Mouse (Mus musculus): Measurements from ENCODE around the gene Iqcg.

Gene Iqcg

GRCm38 (mm10) chr16:33049809-33050208, 6.2 kb downstream of the Iqcg start:
- DNase-seq (ENCODE audit: low spot score): no peak

- DNase-seq (ENCODE audit: low spot score): no peak
These were observed 7.3 kb downstream of the Iqcg start for GRCm38 (mm10) chr16:33048686-33049085.

DNA sequence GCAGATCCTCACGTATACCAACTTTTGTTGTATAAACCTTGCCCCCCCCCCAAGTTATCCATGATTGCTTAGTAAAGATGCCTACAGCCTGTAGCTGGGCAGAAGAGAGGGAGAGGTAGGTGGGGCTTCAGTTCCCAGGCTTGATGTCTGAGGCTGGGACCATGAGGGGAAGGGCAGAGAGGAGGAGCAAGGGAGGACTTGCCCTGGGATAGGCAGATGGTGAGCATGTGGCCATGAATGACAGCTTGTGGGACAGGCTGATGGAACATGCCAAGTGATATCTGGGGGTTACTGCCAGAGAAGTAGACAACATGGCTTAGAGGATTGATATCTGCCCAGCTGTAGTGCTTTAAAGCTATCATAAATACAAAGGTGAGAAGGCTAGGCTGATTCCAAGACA, 8.0 kb downstream of the Iqcg start:
- no peak for DNase-seq (ENCODE audit: low spot score)

- no peak for DNase-seq (ENCODE audit: low spot score)
These were observed 12.8 kb downstream of the Iqcg start for GRCm38 (mm10) chr16:33043268-33043667.

- DNase-seq (ENCODE audit: low spot score): no peak
These were observed 13.3 kb downstream of the Iqcg start for GRCm38 (mm10) chr16:33042682-33043081.

GRCm38 (mm10) chr16:33036006-33036405, 20.0 kb downstream of the Iqcg start:
- DNase-seq (ENCODE audit: low spot score): no peak

GRCm38 (mm10) chr16:33026357-33026756, 29.7 kb downstream of the Iqcg start:
- no peak for DNase-seq (ENCODE audit: low spot score)

DNA sequence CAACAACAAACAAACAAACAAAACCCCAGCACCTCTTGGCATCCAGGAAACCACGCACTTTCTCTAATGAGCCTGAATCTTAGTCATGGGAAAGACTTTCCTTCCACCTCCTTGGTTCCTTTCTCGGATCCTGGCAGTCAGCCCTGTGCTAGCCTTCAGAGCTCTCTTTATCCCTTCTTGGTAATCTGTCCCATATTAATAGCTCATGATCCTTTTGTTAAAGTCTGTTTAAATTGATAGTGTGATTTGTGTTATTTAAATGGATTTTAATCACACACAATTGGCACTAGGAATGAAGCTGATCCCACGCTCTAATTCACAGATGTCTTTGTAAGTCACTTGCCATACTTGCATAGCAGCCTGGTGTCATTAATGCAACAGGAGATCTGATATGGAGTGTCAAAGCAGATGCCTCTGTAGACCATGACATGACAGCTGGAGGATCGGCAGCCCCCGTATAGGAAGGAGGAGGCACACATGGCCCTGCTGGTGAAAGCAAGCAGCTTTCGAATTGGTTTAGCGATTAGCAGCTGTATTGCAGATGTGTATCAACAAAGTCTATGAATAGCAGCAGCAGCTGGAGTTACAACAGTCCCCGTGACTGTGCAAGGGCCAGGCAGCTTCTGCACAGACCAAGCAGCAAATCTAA, 31.4 kb downstream of the Iqcg start:
- DNase-seq (ENCODE audit: low spot score): no peak

DNA sequence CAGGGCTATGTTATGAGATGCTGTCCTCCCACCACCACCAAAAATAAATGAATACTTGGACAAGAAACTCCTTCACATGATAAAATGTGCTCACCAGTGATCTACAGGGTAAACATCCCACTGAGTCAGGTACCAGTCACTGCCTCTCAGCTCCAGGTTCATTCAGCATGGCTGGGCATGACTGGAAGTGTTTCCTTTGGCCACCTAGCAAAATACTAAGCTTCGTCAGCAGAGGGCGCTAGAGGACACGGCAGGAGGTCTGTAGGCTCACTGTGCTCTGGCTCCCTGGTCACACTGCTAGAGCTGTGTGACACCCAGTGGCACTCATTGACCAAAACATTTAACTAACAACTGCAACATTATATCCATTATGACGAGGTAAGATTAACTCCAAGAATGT, 32.3 kb downstream of the Iqcg start:
- DNase-seq (ENCODE audit: low spot score): peak; percentile 78

GRCm38 (mm10) chr16:33021381-33021780, 34.6 kb downstream of the Iqcg start:
- no peak for DNase-seq (ENCODE audit: low spot score)

DNA sequence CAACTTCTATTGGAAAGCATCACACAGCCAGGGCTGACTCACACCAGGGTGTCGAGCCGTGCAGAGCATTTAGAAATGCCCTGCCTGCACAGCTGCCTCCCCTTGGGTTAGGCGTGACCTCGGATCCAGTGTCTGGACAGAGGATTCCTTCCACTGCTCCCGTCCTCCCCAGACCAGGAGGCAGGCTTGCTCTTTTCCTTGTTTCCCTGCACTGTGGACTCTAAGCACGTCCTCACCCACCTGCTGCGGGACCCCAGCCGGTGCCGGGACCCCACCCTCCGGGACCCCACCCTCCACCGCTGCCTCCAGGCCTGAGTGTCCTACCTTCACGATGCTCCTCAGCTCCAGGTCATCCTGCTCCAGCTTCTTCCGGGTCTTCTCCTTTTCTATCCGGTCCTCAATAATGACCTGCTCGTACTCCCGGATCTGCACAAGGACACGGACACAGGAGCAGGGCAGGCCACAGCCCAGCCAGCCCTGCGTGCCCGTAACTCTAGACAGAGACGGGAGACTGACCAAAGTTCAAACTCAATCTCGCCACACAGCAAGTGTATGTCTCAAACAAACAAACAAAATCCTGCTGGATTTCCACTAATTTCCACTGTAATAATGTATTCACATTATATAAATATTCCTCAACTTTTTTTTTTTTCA, 36.8 kb downstream of the Iqcg start:
- no peak for DNase-seq (ENCODE audit: low spot score)

GRCm38 (mm10) chr16:33017677-33018349, 38.2 kb downstream of the Iqcg start:
- DNase-seq (ENCODE audit: low spot score): no peak

DNA sequence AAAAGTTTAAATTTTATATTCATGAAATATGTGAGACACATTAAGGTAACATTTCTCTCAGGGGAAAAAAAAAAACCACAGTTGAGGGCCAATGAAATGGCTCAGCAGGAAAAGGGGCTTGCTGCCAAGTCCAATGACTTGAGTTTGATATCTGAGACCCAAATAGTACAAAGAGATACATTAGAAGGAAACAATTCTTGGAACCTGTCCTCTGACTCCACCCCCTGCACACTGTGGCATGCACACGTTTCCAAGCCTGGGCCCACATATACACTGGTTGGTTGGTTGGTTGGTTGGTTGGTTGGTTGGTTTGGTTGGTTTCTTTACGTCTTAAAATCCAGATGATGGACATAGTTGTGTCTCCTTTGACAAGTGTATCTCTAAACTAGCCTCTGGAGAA, 40.0 kb downstream of the Iqcg start:
- no peak for DNase-seq (ENCODE audit: low spot score)

- no peak for DNase-seq (ENCODE audit: low spot score)
These were observed 40.6 kb downstream of the Iqcg start for GRCm38 (mm10) chr16:33015396-33015907.

- no peak for DNase-seq (ENCODE audit: low spot score)
These were observed 41.1 kb downstream of the Iqcg start for GRCm38 (mm10) chr16:33014921-33015320.

GRCm38 (mm10) chr16:33013801-33014200, 42.2 kb downstream of the Iqcg start:
- DNase-seq (ENCODE audit: low spot score): no peak

GRCm38 (mm10) chr16:33010166-33010565, 45.9 kb downstream of the Iqcg start:
- DNase-seq (ENCODE audit: low spot score): no peak

DNA sequence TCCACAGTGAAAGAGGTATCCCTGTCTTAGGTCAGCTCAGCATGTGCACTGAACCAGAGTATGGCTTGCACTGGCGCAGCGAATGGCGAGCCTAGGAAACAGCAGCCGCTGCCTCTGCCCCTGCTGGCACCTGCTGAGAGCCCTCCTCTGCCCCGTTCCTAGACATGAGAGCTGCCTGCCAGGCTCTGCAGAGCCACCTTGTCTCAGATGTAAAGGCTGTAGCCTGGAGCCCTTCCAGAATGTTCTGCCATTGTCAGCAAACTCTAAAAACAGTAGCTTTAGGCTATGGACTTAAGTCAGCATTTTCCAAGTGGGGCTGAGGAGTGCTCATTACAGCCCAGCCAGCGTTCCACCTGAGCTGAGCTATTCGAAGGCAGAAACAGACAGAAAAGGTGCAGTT, 48.6 kb downstream of the Iqcg start:
- no peak for DNase-seq (ENCODE audit: low spot score)

- DNase-seq (ENCODE audit: low spot score): no peak
These were observed 49.1 kb downstream of the Iqcg start for GRCm38 (mm10) chr16:33006888-33007287.

GRCm38 (mm10) chr16:33005216-33005615, 50.8 kb downstream of the Iqcg start:
- DNase-seq (ENCODE audit: low spot score): no peak

- no peak for DNase-seq (ENCODE audit: low spot score)
These were observed 63.9 kb downstream of the Iqcg start for GRCm38 (mm10) chr16:32992158-32992557.

DNA sequence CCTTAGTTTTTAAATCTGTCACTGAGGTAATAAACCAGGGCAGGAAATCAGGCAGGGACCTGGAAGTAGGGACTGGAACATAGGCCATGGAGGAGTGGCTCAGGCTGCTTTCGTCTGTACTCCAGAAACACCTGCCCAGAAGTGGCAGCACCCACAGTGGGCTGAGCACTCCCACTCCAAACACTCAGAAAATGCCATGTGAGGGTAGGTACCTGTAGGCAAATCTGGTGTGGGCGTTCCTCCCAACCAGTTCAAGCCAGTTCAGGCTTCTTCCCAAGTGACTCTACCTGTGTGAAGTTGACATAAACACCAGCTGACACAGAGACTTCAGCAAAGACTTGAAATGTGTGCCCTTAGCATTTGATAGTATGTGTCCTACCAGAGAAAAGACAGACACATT, 71.4 kb downstream of the Iqcg start:
- DNase-seq (ENCODE audit: low spot score): no peak

DNA sequence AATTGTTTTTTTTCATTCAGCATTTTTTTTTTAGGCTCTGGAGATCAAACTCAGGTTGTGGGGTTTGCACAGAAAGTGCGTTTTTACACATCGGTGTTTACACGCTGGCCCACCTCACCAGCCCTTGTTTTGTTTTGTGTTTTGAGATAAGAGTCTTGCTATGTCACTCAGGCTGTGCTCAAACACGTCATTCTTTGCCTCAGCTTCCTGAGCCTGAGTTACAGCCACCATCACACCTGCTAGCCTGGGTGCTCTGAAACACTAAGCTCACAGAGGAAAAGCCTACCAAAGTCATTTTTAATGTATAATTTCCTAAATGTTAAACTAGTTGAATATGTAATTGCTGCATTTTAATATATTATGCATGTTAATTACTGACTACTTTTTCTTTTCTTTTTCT, 74.6 kb downstream of the Iqcg start:
- no peak for DNase-seq (ENCODE audit: low spot score)
